Mouse (Mus musculus) heart, postnatal 0 days (tissue): ENCODE data around the gene Rbfox1. TPM values are rescaled to one million over a fixed set of nuclear protein-coding genes. Genes with fewer than 3 reads are reported as not detected.

ENCODE experiments used
- ATAC-seq: fragments of 200-750 bp; cut with Nextera tagmentation; 2 replicates; pipeline ENCODE4 v1.8.0; 2017; ENCODE audit warnings: low read depth, moderate number of reproducible peaks, moderate library complexity; ENCODE audit not compliant: insufficient read depth
- DNase-seq: peaks from one replicate; pipeline ENCODE4 v3.0.0-alpha.2; 2016; ENCODE audit warnings: low spot score
- H3K27ac ChIP-seq: fragments of 300-500 bp; sonication (generic); 2 replicates; pipeline ENCODE4 v1.5.1; 2014; ENCODE audit warnings: low read depth, mild to moderate bottlenecking
- H3K27me3 ChIP-seq: fragments of 300-500 bp; sonication (generic); 2 replicates; pipeline ENCODE4 v1.6.1; 2014; ENCODE audit warnings: low read length, mixed read lengths; ENCODE audit not compliant: control insufficient read depth, insufficient read depth
- H3K36me3 ChIP-seq: fragments of 300-500 bp; sonication (generic); replicated peaks from 2 replicates; pipeline ENCODE4 v1.6.1; 2014; ENCODE audit warnings: low read length, mixed read lengths; ENCODE audit not compliant: control insufficient read depth, insufficient read depth
- H3K4me1 ChIP-seq: fragments of 300-500 bp; sonication (generic); 2 replicates; pipeline ENCODE4 v1.6.1; 2014; ENCODE audit warnings: antibody characterized with exemption; ENCODE audit not compliant: control insufficient read depth, insufficient read depth
- H3K4me2 ChIP-seq: fragments of 300-500 bp; sonication (generic); 2 replicates; pipeline ENCODE4 v1.6.1; 2014; ENCODE audit warnings: low read depth, mild to moderate bottlenecking, low read length, moderate library complexity
- H3K4me3 ChIP-seq: fragments of 300-500 bp; sonication (generic); 2 replicates; pipeline ENCODE4 v1.5.1; 2014; ENCODE audit warnings: low read depth, low read length
- H3K9ac ChIP-seq: fragments of 300-500 bp; sonication (generic); replicated peaks from 2 replicates; pipeline ENCODE4 v1.6.1; 2014; ENCODE audit warnings: low read depth, low read length, mixed read lengths
- H3K9me3 ChIP-seq: fragments of 300-500 bp; sonication (generic); replicated peaks from 2 replicates; pipeline ENCODE4 v1.6.1; 2016; ENCODE audit warnings: low read length; ENCODE audit not compliant: control insufficient read depth
- CTCF ChIP-seq: IDR thresholded peaks from 2 replicates; pipeline ENCODE4 v1.5.1; 2016; ENCODE audit warnings: antibody characterized with exemption, control low read depth, low read depth
- EP300 ChIP-seq: IDR thresholded peaks from 2 replicates; pipeline ENCODE4 v1.6.1; 2016; ENCODE audit warnings: antibody characterized with exemption, low read depth
- WGBS: fragments of 180-500 bp; shearing (Covaris S2); extraction: QIAGEN DNeasy Blood & Tissue Kit; methylation state at CpG from one replicate; pipeline ENCODE4 v1.1.7; 2014; 5-methylcytosine and 5-hydroxymethylcytosine counted together
- polyA plus RNA-seq: library from polyadenylated mRNA; unstranded; fragments of >200 nt; fragmentation: Nextera tagmentation; extraction: Ambion mirVana; gene quantifications from 2 replicates; pipeline ENCODE4 v1.2.1, GENCODE M21; 2015
- total RNA-seq: library from RNA; depleted of rRNA; stranded (reverse); fragments of >200 nt; gene quantifications from 2 replicates; pipeline ENCODE4 v1.2.3, GENCODE M21; 2014; ENCODE audit warnings: low replicate concordance

Rbfox1 gene
- total and polyA plus RNA-seq, 2 experiments from 2014 or later, result 6.0 to 15.3 TPM

DNA sequence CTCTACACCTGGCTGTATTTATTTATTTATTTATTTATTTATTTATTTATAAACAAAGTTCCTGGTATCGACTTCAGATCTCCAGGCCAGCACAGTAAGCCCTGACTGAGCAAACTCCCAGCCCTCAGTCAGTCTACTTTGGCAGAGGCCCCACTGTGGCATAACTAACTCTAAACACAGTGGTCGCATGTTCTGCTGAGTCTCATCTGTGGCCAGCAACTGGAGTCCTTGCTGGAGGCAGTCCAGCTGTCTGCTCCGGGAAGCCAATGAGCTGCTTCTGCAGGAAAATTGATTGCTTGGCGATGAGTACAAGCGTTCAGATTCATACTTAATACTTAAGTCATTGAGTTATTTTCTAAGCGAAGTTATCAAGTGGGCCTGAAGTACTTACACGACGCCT is 598.5 kb downstream of the Rbfox1 start:
- WGBS, result 65% methylated on average over 8 of the region's 8 CpGs
- Histone ChIP-seq H3K4me1 (no peaks in the 10 kb centered on the region), H3K9me3 (no peaks in the 10 kb centered on the region), H3K36me3 (no peaks in the 10 kb centered on the region), H3K9ac (no peak overlapping the region), H3K27me3 (0 out of 2 replicates have a peak, but pooled peaks cover 4% of the 10 kb centered on the region), H3K4me2 (no peak overlapping the region), H3K4me3 (no peak overlapping the region), H3K27ac (no peak overlapping the region)
- TF ChIP-seq EP300, result no peak
- TF ChIP-seq CTCF, result no peak
- DNase-seq (no peak), ATAC-seq (no peak)

DNA sequence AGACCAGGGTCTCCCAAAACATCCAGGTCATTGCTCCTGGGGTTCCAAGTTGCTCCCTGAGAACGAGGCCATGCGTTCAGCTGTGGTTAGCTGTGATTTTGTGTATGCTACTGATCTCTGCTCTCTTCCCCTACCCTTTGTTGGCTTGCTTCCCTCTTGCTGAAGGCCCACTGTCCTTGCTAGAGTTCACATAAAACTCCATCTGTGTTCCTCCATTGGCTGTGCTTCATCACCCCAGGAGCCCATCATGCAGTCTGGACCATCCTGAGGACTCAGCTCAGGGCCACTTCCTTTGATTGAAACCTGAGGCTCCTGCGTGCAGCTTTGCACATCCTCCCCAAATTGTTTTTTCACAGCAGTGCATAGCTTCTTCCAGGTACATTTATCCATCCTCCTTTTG is 600.5 kb downstream of the Rbfox1 start:
- no peak for TF ChIP-seq EP300
- no peak for TF ChIP-seq CTCF
- DNase-seq (no peak), ATAC-seq (no peak)
- H3K4me2 ChIP-seq, result no peak overlapping the region
- H3K27ac ChIP-seq, result no peak overlapping the region
- no peak overlapping the region for H3K9ac ChIP-seq
- no peaks in the 10 kb centered on the region for H3K4me1 ChIP-seq
- H3K9me3 ChIP-seq, result no peaks in the 10 kb centered on the region
- H3K4me3 ChIP-seq, result no peak overlapping the region
- H3K36me3 ChIP-seq, result no peaks in the 10 kb centered on the region
- H3K27me3 ChIP-seq, result 0 out of 2 replicates have a peak, but pooled peaks cover 4% of the 10 kb centered on the region
- WGBS, result 59% methylated on average over 3 of the region's 3 CpGs

- DNase-seq, result no peak
- no peaks in the 10 kb centered on the region for H3K9me3 ChIP-seq
- TF ChIP-seq CTCF, result peak; percentile 59
- TF ChIP-seq EP300, result no peak
- no peak overlapping the region for H3K9ac ChIP-seq
- 16% methylated on average over 8 of the region's 8 CpGs for WGBS
- no peak overlapping the region for H3K4me3 ChIP-seq
- H3K27ac ChIP-seq, result no peak overlapping the region
- no peak for ATAC-seq
- H3K4me1 ChIP-seq, result no peaks in the 10 kb centered on the region
- no peaks in the 10 kb centered on the region for H3K27me3 ChIP-seq
- H3K36me3 ChIP-seq, result no peaks in the 10 kb centered on the region
- H3K4me2 ChIP-seq, result no peak overlapping the region
These were observed 617.1 kb downstream of the Rbfox1 start for GRCm38 (mm10) chr16:6502219-6502618.

DNA sequence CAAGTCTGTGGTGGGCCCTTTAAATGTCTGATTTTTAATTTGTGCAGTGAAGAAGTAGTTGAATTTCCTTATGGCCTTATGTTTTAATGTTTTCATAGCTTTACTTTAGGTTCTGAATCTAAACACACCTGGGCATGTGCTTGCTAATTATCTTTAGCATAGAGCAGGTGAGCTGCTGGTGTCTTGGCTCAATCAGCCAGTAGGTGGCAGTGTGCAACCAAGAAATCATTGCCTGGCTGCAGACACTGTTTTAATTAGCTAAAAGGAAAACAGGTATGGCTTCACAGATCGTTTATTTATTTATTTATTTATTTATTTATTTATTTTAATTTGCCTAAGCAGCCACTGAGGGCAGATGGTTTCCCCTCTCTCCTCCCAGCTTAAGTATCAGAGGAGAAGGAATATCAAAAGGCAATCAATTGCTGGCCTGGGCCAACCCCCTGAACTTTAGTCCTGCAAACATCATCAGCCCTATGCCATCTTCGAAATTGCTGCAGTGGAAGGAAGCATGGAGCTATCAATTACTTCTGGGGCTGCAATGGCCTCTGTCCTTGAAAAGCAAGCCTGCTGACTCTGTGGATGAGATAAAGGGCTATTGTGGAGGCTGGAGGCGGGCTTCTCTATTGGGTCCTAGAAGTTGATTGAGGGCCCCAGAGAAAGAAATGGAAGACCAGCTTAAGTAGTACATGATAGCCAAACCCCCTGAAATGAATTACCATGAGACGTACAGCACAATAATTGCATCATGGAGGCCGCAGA is 618.6 kb downstream of the Rbfox1 start:
- DNase-seq, result peak; percentile 15
- Histone ChIP-seq H3K27me3 (no peaks in the 10 kb centered on the region), H3K4me1 (no peaks in the 10 kb centered on the region), H3K4me2 (no peak overlapping the region), H3K4me3 (no peak overlapping the region), H3K27ac (no peak overlapping the region), H3K9me3 (no peaks in the 10 kb centered on the region), H3K36me3 (no peaks in the 10 kb centered on the region), H3K9ac (no peak overlapping the region)
- WGBS, result 58% methylated on average over 5 of the region's 5 CpGs
- ATAC-seq, result no peak
- no peak for TF ChIP-seq EP300
- peak; percentile 69 for TF ChIP-seq CTCF

DNA sequence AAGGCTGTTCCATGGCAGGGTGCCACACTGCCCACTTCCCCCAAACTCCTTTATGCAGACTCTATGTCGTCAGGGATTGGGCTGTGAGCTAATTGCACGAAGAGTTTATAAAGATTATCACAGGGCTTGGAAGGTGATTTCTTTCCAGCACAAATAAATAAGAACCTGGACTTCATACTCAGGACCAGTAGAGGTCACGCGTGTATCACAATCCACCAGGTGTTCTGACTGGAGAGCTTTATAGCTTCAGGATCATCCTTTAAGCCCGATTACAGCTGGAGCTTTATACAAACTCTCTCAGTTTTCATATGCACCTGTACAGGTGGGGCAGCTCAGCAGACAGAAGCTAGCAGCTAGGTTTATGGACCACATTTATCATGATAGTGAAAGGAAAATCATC is 623.8 kb downstream of the Rbfox1 start:
- H3K27ac ChIP-seq, result no peak overlapping the region
- H3K4me1 ChIP-seq, result no peaks in the 10 kb centered on the region
- DNase-seq (no peak), ATAC-seq (no peak)
- WGBS, result 65% methylated on average over 5 of the region's 5 CpGs
- H3K27me3 ChIP-seq, result no peaks in the 10 kb centered on the region
- no peak overlapping the region for H3K4me2 ChIP-seq
- H3K36me3 ChIP-seq, result no peaks in the 10 kb centered on the region
- H3K9ac ChIP-seq, result no peak overlapping the region
- no peak for TF ChIP-seq CTCF
- no peak for TF ChIP-seq EP300
- H3K9me3 ChIP-seq, result no peaks in the 10 kb centered on the region
- H3K4me3 ChIP-seq, result no peak overlapping the region

DNA sequence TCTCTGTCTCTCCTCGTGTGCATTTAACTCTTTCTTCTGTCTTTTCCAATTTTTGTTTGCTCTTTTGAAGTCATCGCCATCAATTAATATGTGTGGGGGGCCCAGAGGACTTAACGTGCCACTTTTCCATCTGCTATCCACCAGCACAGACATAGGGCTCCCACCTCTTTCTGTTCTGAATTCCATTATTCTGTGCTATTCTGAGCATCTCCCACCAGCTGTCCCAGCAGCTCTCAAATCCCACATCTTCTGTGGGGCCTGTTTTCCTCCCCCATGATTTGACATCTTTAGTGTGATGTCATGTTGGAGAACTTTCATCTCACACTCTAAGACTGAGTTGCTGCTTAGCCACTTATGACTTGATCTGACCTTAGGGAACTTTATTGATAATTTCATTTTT is 634.3 kb downstream of the Rbfox1 start:
- Histone ChIP-seq H3K9me3 (no peaks in the 10 kb centered on the region), H3K4me1 (no peaks in the 10 kb centered on the region), H3K27me3 (no peaks in the 10 kb centered on the region), H3K4me3 (no peak overlapping the region), H3K27ac (no peak overlapping the region), H3K4me2 (no peak overlapping the region), H3K9ac (no peak overlapping the region), H3K36me3 (no peaks in the 10 kb centered on the region)
- WGBS, result 70% methylated on average over 3 of the region's 3 CpGs
- DNase-seq, result no peak
- ATAC-seq, result no peak
- TF ChIP-seq EP300, result no peak
- TF ChIP-seq CTCF, result no peak
